Mouse (Mus musculus) ovary, postnatal 14 days (tissue): ENCODE data around the gene 1110065P20Rik.

Experiments used
- DNase-seq: peaks from one replicate; pipeline ENCODE4 v3.0.0; 2022; ENCODE audit warnings: low spot score

1110065P20Rik gene

GRCm38 (mm10) chr4:124850933-124851658 lies at the start of gene 1110065P20Rik:
Gene 1110065P20Rik (minus strand): TSS chr4:124851196.
- DNase-seq = peak; percentile 57

- DNase-seq = no peak
Measured at GRCm38 (mm10) chr4:124899906-124900305, 48.9 kb upstream of the 1110065P20Rik start.

GRCm38 (mm10) chr4:124898428-124898827 lies 47.4 kb upstream of the 1110065P20Rik start:
- DNase-seq = no peak

GRCm38 (mm10) chr4:124894508-124895428 lies 43.8 kb upstream of the 1110065P20Rik start:
- no peak for DNase-seq

GRCm38 (mm10) chr4:124893769-124894168 lies 42.8 kb upstream of the 1110065P20Rik start:
- no peak for DNase-seq

- DNase-seq = no peak
Measured at GRCm38 (mm10) chr4:124890831-124891230, 39.8 kb upstream of the 1110065P20Rik start.

- no peak for DNase-seq
Measured at GRCm38 (mm10) chr4:124889935-124890334, 38.9 kb upstream of the 1110065P20Rik start.

GRCm38 (mm10) chr4:124888702-124889101 lies 37.7 kb upstream of the 1110065P20Rik start:
- DNase-seq = no peak

- DNase-seq = peak; percentile 30
Measured at GRCm38 (mm10) chr4:124882151-124882729, 31.2 kb upstream of the 1110065P20Rik start.

- no peak for DNase-seq
Measured at GRCm38 (mm10) chr4:124881341-124881908, 30.4 kb upstream of the 1110065P20Rik start.

- DNase-seq = no peak
Measured at GRCm38 (mm10) chr4:124880599-124880998, 29.6 kb upstream of the 1110065P20Rik start, which contains the start of gene Epha10. Gene Epha10 (plus strand): TSS chr4:124880899.

- DNase-seq = no peak
Measured at GRCm38 (mm10) chr4:124872719-124873118, 21.7 kb upstream of the 1110065P20Rik start.

GRCm38 (mm10) chr4:124861283-124862188 lies 10.5 kb upstream of the 1110065P20Rik start, which contains the start of gene Maneal:
Gene Maneal (minus strand): TSS chr4:124862171.
- no peak for DNase-seq

GRCm38 (mm10) chr4:124860446-124860845 lies 9.4 kb upstream of the 1110065P20Rik start:
- peak; percentile 69 for DNase-seq

- DNase-seq = no peak
Measured at GRCm38 (mm10) chr4:124858370-124858769, 7.4 kb upstream of the 1110065P20Rik start.

GRCm38 (mm10) chr4:124856294-124856693 lies 5.3 kb upstream of the 1110065P20Rik start:
- DNase-seq = no peak

GRCm38 (mm10) chr4:124850261-124850913 lies 609 bp downstream of the 1110065P20Rik start, which contains the start of gene Yrdc:
Gene Yrdc (plus strand): TSS chr4:124850679.
- peak; percentile 91 for DNase-seq

- DNase-seq = peak; percentile 48
Measured at GRCm38 (mm10) chr4:124849631-124850260, 1.2 kb downstream of the 1110065P20Rik start.

GRCm38 (mm10) chr4:124847573-124847972 lies 3.4 kb downstream of the 1110065P20Rik start:
- DNase-seq = peak; percentile 62

GRCm38 (mm10) chr4:124843493-124843892 lies 7.5 kb downstream of the 1110065P20Rik start:
- no peak for DNase-seq
